Mouse (Mus musculus) 416B (cell line): Measurements from ENCODE around the gene Jmjd1c.

Experiments used
- DNase-seq: peaks from one replicate; pipeline ENCODE4 v3.0.0; 2011; ENCODE audit warnings: low read depth

Gene Jmjd1c

GRCm38 (mm10) chr10:67301046-67301445, 205.1 kb downstream of the Jmjd1c start:
- no peak for DNase-seq

GRCm38 (mm10) chr10:67302340-67302739, 206.4 kb downstream of the Jmjd1c start:
- DNase-seq, result peak; percentile 62
